Mouse (Mus musculus) limb, embryonic 12.5 days (tissue): ENCODE results near the gene Fto. TPM values are rescaled to one million over a fixed set of nuclear protein-coding genes. Genes with fewer than 3 reads are reported as not detected.
A peak's percentile ranks its signal among the peaks of the same experiment; 100 is the strongest.

ENCODE experiments used
- ATAC-seq: fragments of 200-750 bp; cut with Nextera tagmentation; 2 replicates; pipeline ENCODE4 v1.8.0; 2017; ENCODE audit warnings: low read depth, moderate TSS enrichment; ENCODE audit not compliant: insufficient number of reproducible peaks, insufficient read depth, low FRiP score, low TSS enrichment
- H3K27ac ChIP-seq: fragments of 300-500 bp; sonication (generic); 2 replicates; pipeline ENCODE4 v1.5.1; 2016; ENCODE audit warnings: mild to moderate bottlenecking, moderate library complexity
- H3K27me3 ChIP-seq: fragments of 300-500 bp; sonication (generic); 2 replicates; pipeline ENCODE4 v1.6.1; 2016; ENCODE audit warnings: mild to moderate bottlenecking, moderate library complexity
- H3K36me3 ChIP-seq: fragments of 300-500 bp; sonication (generic); 2 replicates; pipeline ENCODE4 v1.6.1; 2016; ENCODE audit warnings: mild to moderate bottlenecking, moderate library complexity
- H3K4me1 ChIP-seq: fragments of 300-500 bp; sonication (generic); replicated peaks from 2 replicates; pipeline ENCODE4 v1.6.1; 2016
- H3K4me2 ChIP-seq: fragments of 300-500 bp; sonication (generic); 2 replicates; pipeline ENCODE4 v1.6.1; 2016; ENCODE audit warnings: mild to moderate bottlenecking, moderate library complexity
- H3K4me3 ChIP-seq: fragments of 300-500 bp; sonication (generic); replicated peaks from 2 replicates; pipeline ENCODE4 v1.5.1; 2016; ENCODE audit warnings: mild to moderate bottlenecking
- H3K9ac ChIP-seq: fragments of 300-500 bp; sonication (generic); replicated peaks from 2 replicates; pipeline ENCODE4 v1.6.1; 2016; ENCODE audit warnings: mild to moderate bottlenecking, moderate library complexity
- H3K9me3 ChIP-seq: fragments of 300-500 bp; sonication (generic); 2 replicates; pipeline ENCODE4 v1.6.1; 2016; ENCODE audit warnings: mild to moderate bottlenecking, moderate library complexity
- WGBS: fragments of 180-500 bp; shearing (Covaris S2); methylation state at CpG from one replicate; pipeline ENCODE4 v1.1.7; 2016; 5-methylcytosine and 5-hydroxymethylcytosine counted together
- polyA plus RNA-seq: library from polyadenylated mRNA; unstranded; fragments of >200 nt; fragmentation: Nextera tagmentation; extraction: Ambion mirVana; gene quantifications from 2 replicates; pipeline ENCODE4 v1.2.1, GENCODE M21; 2016

The Fto gene
- polyA plus RNA-seq, 1 experiment from 2014 or later = 92.1 TPM

DNA sequence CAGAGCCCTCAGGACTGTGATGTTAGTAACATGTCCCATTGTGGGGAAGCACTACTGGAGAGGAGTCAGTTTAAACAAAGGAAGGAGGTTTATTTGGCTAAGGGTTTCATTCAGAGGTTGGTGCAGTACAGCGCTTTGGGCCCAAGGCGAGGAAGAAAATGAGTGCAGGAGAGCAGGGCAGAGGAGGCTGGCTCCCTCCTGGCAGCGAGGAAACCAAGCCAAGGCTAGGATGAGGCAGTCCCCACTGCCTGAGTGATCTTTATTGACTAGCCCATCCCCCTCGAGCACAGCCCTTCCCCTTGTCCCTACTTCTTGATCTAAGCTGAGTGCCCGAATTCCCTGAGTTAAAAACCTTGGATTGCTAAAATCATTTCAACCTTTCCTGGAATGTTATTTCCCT, 189.5 kb downstream of the Fto start:
- no peaks in the 10 kb centered on the region for H3K9me3 ChIP-seq
- no peak for ATAC-seq
- no peaks in the 10 kb centered on the region; the same call in 1 of the 2 replicates for H3K4me1 ChIP-seq
- no peaks in the 10 kb centered on the region for H3K36me3 ChIP-seq
- H3K27ac ChIP-seq = no peak overlapping the region
- H3K27me3 ChIP-seq = peaks cover 24% of the 10 kb centered on the region
- no peak overlapping the region for H3K9ac ChIP-seq
- no peak overlapping the region for H3K4me2 ChIP-seq
- 53% methylated on average over 5 of the region's 5 CpGs for WGBS
- H3K4me3 ChIP-seq = no peak overlapping the region

- 83% methylated on average over 3 of the region's 3 CpGs for WGBS
Measured at GRCm38 (mm10) chr8:91504360-91504759, 191.0 kb downstream of the Fto start.

DNA sequence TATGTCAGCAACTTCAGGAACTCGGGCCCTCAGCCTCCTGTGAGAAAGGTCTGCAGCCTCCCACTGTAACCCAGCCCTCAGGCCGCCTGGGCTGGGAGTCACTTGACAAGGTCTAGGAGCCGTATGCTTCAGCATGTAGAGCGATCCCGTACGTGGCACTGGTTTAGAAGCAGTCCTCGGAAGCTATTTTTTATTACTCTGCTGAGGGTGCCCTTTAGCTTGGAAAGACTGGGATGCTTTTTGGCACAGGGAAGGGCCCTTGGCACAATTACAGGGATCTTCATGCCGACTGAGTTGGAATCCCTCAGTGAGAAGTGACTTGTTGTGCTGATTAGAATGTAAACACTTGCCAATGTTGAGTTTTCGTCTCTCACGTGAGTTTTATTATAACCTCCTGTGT, 191.6 kb downstream of the Fto start:
- Histone ChIP-seq H3K4me3 (no peak overlapping the region), H3K36me3 (no peaks in the 10 kb centered on the region), H3K9me3 (no peaks in the 10 kb centered on the region), H3K9ac (no peak overlapping the region), H3K27me3 (peaks cover 21% of the 10 kb centered on the region), H3K27ac (no peak overlapping the region), H3K4me1 (no peaks in the 10 kb centered on the region; the same call in 1 of the 2 replicates), H3K4me2 (no peak overlapping the region)
- no peak for ATAC-seq
- 79% methylated on average over 10 of the region's 10 CpGs for WGBS

More at GRCm38 (mm10) chr8:91504360-91504759, 191.0 kb downstream of the Fto start:
- H3K27ac ChIP-seq = no peak overlapping the region
- H3K4me2 ChIP-seq = no peak overlapping the region
- H3K9me3 ChIP-seq = no peaks in the 10 kb centered on the region
- no peak overlapping the region for H3K4me3 ChIP-seq
- H3K9ac ChIP-seq = no peak overlapping the region
- no peaks in the 10 kb centered on the region; the same call in 1 of the 2 replicates for H3K4me1 ChIP-seq
- ATAC-seq = no peak
- H3K36me3 ChIP-seq = no peaks in the 10 kb centered on the region
- peaks cover 21% of the 10 kb centered on the region for H3K27me3 ChIP-seq

DNA sequence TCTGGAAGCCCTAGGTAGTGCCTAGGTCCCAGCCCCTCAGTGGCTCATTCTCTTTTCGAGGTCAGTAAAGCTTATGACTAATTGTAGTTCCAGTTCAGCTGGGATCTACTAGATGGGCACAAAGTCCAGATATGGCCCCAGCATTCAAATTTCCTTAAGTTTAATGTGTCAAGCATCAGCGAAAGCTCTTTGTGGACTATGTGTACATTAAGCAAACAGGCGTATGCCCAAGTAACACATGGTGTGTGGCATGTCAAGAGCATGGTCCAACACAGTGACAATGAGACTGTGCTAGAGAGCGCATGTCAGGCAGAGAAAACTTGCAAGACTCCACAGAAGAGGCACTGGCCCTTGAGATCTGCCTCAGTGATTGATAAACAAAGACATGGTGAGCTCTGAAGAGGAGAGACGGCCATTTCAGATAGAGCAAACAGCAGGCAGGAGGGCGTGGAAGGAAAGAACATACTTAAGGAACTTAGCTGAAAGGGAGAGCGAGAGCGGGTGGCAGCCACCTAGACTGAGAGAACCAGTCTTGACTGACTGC, 192.2 kb downstream of the Fto start:
- no peak overlapping the region for H3K9ac ChIP-seq
- no peak overlapping the region for H3K4me2 ChIP-seq
- peaks cover 24% of the 10 kb centered on the region for H3K27me3 ChIP-seq
- H3K36me3 ChIP-seq = no peaks in the 10 kb centered on the region
- no peak overlapping the region for H3K4me3 ChIP-seq
- peaks cover 5% of the 10 kb centered on the region; the same call in 1 of the 2 replicates for H3K4me1 ChIP-seq
- H3K27ac ChIP-seq = no peak overlapping the region
- no peak for ATAC-seq
- H3K9me3 ChIP-seq = no peaks in the 10 kb centered on the region
- WGBS = 90% methylated on average over 8 of the region's 8 CpGs

DNA sequence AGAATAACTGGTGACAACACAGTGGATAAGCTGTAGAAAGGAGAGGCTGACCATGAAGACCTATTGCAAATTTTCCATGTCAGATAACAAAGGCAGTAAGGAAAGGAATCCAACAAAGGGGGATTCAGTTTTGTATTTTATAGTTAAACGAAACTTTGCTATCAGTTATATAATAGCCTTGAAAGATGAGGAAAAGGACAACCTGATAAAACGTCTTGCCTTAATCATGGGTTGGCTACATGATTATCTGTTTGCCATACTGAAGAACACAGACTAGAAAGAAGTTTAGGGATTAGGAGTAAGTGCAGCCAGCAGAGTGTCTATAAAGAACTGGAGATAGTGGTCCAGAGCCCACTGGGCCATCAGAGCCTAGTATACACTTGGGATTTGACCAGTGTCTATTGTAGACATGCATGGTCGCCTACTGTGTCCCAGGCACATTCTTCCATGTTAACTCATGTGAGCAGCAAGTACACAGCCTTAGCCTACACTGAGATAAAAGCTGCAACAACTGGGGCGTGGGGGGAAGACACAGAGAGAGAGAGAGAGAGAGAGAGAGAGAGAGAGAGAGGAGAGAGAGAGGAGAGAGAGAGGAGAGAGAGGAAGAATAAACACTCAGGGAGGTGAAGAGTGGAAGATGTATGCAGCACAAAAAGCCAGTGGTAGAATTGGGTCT, 192.8 kb downstream of the Fto start:
- Histone ChIP-seq H3K4me3 (no peak overlapping the region), H3K4me2 (no peak overlapping the region), H3K4me1 (peaks cover 10% of the 10 kb centered on the region), H3K9me3 (no peaks in the 10 kb centered on the region), H3K27ac (no peak overlapping the region), H3K9ac (no peak overlapping the region), H3K27me3 (peaks cover 24% of the 10 kb centered on the region), H3K36me3 (no peaks in the 10 kb centered on the region)
- WGBS = 83% methylated on average over 4 of the region's 4 CpGs
- ATAC-seq = no peak

DNA sequence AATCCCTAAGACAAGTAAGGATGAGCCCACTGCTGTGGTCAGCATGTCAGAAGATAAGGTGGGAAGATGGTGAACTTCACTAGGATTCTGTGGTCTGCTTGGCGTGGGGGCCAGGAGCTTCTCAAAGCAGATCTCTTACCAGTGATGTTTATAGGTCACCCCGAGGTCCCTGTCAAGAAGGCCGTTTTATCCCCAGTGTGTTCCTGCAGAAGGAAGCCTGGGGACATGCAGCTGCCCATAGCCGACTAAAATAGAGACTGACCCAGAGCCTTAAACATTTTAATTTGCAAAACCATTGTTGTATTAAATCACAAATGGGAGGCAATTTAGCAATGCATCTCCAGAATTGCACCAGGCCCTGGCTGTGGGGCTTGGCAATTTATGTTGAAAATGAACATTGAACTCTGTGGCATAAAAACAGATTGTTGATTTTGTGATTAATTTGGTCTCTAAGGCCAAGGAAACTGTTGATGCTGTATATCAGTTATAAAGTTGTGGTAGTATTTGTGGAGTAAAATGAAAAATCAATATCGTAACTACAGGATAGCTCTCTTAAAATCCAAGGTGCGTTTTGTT, 193.4 kb downstream of the Fto start:
- WGBS = 81% methylated on average over 6 of the region's 6 CpGs
- H3K4me3 ChIP-seq = no peak overlapping the region
- H3K4me2 ChIP-seq = no peak overlapping the region
- H3K9ac ChIP-seq = no peak overlapping the region
- H3K27me3 ChIP-seq = peaks cover 27% of the 10 kb centered on the region
- H3K36me3 ChIP-seq = no peaks in the 10 kb centered on the region
- H3K27ac ChIP-seq = no peak overlapping the region
- H3K9me3 ChIP-seq = no peaks in the 10 kb centered on the region
- peaks cover 10% of the 10 kb centered on the region for H3K4me1 ChIP-seq
- no peak for ATAC-seq

- no peak for ATAC-seq
- WGBS = 86% methylated on average over 7 of the region's 7 CpGs
- H3K27me3 ChIP-seq = peaks cover 26% of the 10 kb centered on the region; the same call in 1 of the 2 replicates
Measured at GRCm38 (mm10) chr8:91507681-91508097, 194.4 kb downstream of the Fto start.

DNA sequence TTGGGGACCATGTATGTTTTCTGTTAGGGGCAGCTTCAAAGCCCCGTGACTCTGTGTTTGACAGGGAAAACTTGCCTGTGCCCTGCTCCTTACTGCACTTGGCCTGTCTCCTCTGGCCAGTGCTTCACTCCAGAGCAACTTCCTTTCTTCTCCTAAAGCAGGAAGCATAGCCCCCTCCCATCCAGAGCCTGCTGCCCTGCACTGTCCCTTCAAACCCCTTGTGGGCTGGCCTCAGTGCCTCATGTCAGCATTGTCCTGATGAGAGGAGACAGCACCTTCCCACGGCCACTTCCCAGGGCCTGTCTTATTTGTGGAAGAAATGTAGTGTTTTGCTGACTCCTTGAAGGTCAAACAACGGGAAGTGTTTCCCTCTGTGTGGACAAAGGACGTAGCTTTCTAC, 195.0 kb downstream of the Fto start:
- H3K9me3 ChIP-seq = no peaks in the 10 kb centered on the region
- 80% methylated on average over 4 of the region's 4 CpGs for WGBS
- H3K4me2 ChIP-seq = no peak overlapping the region
- H3K4me3 ChIP-seq = no peak overlapping the region
- H3K27me3 ChIP-seq = peaks cover 26% of the 10 kb centered on the region; the same call in 1 of the 2 replicates
- peaks cover 10% of the 10 kb centered on the region for H3K4me1 ChIP-seq
- H3K36me3 ChIP-seq = no peaks in the 10 kb centered on the region
- no peak overlapping the region for H3K9ac ChIP-seq
- peak overlapping the region; percentile 18; the same call in 1 of the 2 replicates for H3K27ac ChIP-seq
- ATAC-seq = no peak

More at GRCm38 (mm10) chr8:91507681-91508097, 194.4 kb downstream of the Fto start:
- H3K9me3 ChIP-seq = no peaks in the 10 kb centered on the region
- H3K36me3 ChIP-seq = no peaks in the 10 kb centered on the region
- no peak overlapping the region for H3K4me3 ChIP-seq
- no peak overlapping the region for H3K27ac ChIP-seq
- no peak overlapping the region for H3K4me2 ChIP-seq
- no peak overlapping the region for H3K9ac ChIP-seq
- H3K4me1 ChIP-seq = peaks cover 10% of the 10 kb centered on the region

DNA sequence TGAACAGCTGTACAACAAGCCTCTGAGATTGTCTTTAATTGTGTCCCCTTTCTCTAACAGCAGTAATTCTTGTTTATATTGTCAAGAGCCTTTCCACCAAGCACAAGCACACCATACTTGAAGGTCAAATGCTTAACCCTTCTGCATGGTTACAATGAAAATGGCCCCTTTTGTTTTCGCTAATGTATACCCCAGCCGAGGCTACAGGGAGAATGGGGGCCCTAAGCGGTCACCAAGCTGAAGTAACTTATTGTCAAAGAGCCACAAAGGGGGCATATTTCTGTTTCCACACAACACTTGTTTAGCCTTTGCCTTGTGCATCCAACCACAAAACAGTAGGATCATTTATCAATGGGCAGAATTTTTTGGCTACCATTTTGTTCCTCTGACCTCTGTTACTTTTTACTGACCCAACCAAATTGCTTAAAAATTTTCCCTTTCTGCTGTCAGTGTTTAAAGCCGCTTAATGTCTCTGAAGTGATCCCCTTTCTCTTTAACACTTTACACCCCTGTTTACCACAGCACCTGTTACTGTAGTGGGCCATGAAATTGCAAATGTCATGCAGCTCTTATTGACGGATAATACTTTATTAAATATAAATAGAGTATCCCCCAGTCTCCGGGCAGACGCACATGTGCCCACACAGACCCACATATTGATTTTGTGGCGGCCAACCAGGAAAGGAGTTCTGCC, 196.0 kb downstream of the Fto start:
- Histone ChIP-seq H3K27ac (no peak overlapping the region), H3K36me3 (no peaks in the 10 kb centered on the region), H3K9me3 (no peaks in the 10 kb centered on the region), H3K4me3 (no peak overlapping the region), H3K4me2 (no peak overlapping the region), H3K9ac (no peak overlapping the region), H3K4me1 (peaks cover 10% of the 10 kb centered on the region), H3K27me3 (peaks cover 32% of the 10 kb centered on the region)
- WGBS = 72% methylated on average over 8 of the region's 8 CpGs
- no peak for ATAC-seq

GRCm38 (mm10) chr8:91509900-91510260, 196.6 kb downstream of the Fto start:
- 67% methylated on average over 6 of the region's 6 CpGs for WGBS
- no peak for ATAC-seq
- Histone ChIP-seq H3K9ac (no peak overlapping the region), H3K4me1 (peaks cover 14% of the 10 kb centered on the region), H3K4me2 (no peak overlapping the region), H3K27ac (peak overlapping the region; percentile 12; the same call in 1 of the 2 replicates), H3K4me3 (no peak overlapping the region), H3K9me3 (no peaks in the 10 kb centered on the region), H3K36me3 (no peaks in the 10 kb centered on the region), H3K27me3 (peaks cover 32% of the 10 kb centered on the region)

DNA sequence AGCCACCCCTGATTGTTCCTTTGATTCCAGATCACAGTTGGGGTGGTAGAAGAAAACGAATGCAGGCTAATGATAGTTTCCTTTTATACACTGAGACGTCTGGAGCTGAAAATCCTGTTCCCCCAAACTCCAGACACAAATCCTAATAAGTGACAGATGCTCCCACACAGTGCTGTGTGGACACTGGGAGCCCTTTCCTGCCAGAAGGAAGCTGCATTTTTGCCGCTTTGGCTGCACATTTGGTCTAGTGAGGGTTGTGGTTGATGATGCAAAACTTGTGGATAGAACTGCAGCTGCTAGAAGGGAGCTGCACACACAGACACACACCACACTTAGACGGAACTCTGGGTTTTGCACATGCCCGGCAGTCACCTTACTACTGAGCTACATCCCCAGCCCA, 197.4 kb downstream of the Fto start:
- no peak overlapping the region for H3K9ac ChIP-seq
- H3K27me3 ChIP-seq = peaks cover 39% of the 10 kb centered on the region
- no peaks in the 10 kb centered on the region for H3K36me3 ChIP-seq
- H3K4me2 ChIP-seq = no peak overlapping the region
- no peak for ATAC-seq
- H3K4me3 ChIP-seq = no peak overlapping the region
- H3K27ac ChIP-seq = 0 out of 2 replicates have a peak overlapping the region, but pooled peaks have one; percentile 12
- H3K9me3 ChIP-seq = no peaks in the 10 kb centered on the region
- H3K4me1 ChIP-seq = peaks cover 20% of the 10 kb centered on the region
- WGBS = 32% methylated on average over 5 of the region's 5 CpGs
